ENCODE assay signal across 11 mouse cellular contexts in the genomic region with DNA sequence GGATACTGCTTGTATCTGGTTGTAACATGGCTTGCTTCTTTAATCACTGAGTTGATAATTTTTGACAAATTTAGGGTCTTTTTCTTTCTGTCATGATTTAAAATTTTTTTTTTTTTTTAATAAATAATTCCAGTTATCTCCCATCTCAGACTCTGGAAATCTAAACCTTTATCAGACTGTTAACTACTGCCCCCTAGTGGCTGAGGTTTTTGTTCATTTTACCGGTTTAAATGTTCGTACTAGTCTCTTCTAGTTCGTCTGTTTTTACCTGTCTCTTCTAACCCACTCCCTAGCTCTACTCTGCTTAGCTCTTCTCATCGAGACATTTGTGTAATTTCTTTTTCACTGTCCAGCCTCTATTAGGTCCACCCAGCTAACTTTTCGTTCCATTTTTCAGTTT.
A peak's percentile ranks its signal among the peaks of the same experiment; 100 is the strongest.
DNase-seq lines count a peak whose midpoint lies in the region; ATAC-seq and TF ChIP-seq lines count a peak whose summit lies in the region.
"Had no signal": no experiment of that assay in that cellular context is flagged by ENCODE, and none has a peak within 500 bp of the region (broad histone marks: within the 10 kb centered on the region; RNA-seq: fewer than 3 reads in every experiment).

No protein-coding gene starts in this region.

- intact Hi-C loops in gastrocnemius, adult 2 months (cut with DNase I): no loop called here

- no peak overlapping the region for H3K4me2 ChIP-seq in liver, postnatal 0 days (ENCODE audit: low read depth, low read length)
- H3K4me2 ChIP-seq in liver, embryonic 11.5 days: no peak overlapping the region
- H3K4me2 ChIP-seq: lung, embryonic 15.5 days had no signal

- H3K4me1 ChIP-seq in liver, postnatal 0 days (ENCODE audit: insufficient read depth): no peaks in the 10 kb centered on the region
- H3K4me1 ChIP-seq in liver, embryonic 11.5 days (replicated peaks; ENCODE audit: control insufficient read depth, insufficient read depth, low read length): no peaks in the 10 kb centered on the region
- H3K4me1 ChIP-seq: lung, embryonic 15.5 days had no signal

- CTCF ChIA-PET in Patski (lab: Charles Lee): interaction anchor here (1.4 to 2.2 kb wide), 4 partner anchors 9 to 204 kb away, joined by 4 to 6 read pairs (median 4); no protein-coding TSS in a partner anchor

- no peak for DNase-seq in gastrocnemius, adult 2 months
- DNase-seq in gastrocnemius, postnatal 10 days: no peak
- DNase-seq in liver, postnatal 0 days: no peak
- DNase-seq in liver, embryonic 11.5 days (ENCODE audit: low spot score): no peak
- no peak for DNase-seq in Patski (ENCODE audit: low read depth, low spot score)
- DNase-seq in lung, postnatal 36 days: peak; percentile 63
- DNase-seq in testis, postnatal 14 days (ENCODE audit: low spot score): no peak
- no peak for DNase-seq in adrenal gland, adult 8-10 months
- DNase-seq: gastrocnemius, postnatal 25 days had no signal

- no peaks in the 10 kb centered on the region for H3K27me3 ChIP-seq in liver, postnatal 0 days (ENCODE audit: insufficient read depth, low read length)
- no peaks in the 10 kb centered on the region for H3K27me3 ChIP-seq in liver, embryonic 11.5 days (replicated peaks; ENCODE audit: control insufficient read depth, insufficient read depth, low read length)
- no peaks in the 10 kb centered on the region for H3K27me3 ChIP-seq in Patski
- H3K27me3 ChIP-seq: lung, embryonic 15.5 days had no signal

- no peak overlapping the region for H3K9ac ChIP-seq in liver, postnatal 0 days (replicated peaks)
- no peak overlapping the region for H3K9ac ChIP-seq in liver, embryonic 11.5 days (ENCODE audit: low read depth, low read length)
- H3K9ac ChIP-seq: lung, embryonic 15.5 days had no signal

- no peaks in the 10 kb centered on the region for H3K36me3 ChIP-seq in liver, postnatal 0 days (replicated peaks; ENCODE audit: insufficient read depth, low read length)
- no peaks in the 10 kb centered on the region for H3K36me3 ChIP-seq in liver, embryonic 11.5 days (ENCODE audit: control insufficient read depth, insufficient read depth, low read length)
- H3K36me3 ChIP-seq: lung, embryonic 15.5 days had no signal

- ATAC-seq in liver, postnatal 0 days: no peak
- ATAC-seq in liver, embryonic 11.5 days (replicated peaks; ENCODE audit: low FRiP score): no peak
- no peak for ATAC-seq in Patski
- ATAC-seq: intestine, embryonic 16.5 days had no signal

- H3K27ac ChIP-seq in gastrocnemius, adult 2 months: no peak overlapping the region
- H3K27ac ChIP-seq in liver, postnatal 0 days (ENCODE audit: low read depth): no peak overlapping the region
- no peak overlapping the region for H3K27ac ChIP-seq in liver, embryonic 11.5 days (ENCODE audit: low read depth, low read length)
- H3K27ac ChIP-seq: lung, embryonic 15.5 days had no signal

- 26% methylated on average over 5 of the region's 5 CpGs for WGBS in liver, postnatal 0 days (ENCODE audit: insufficient replicate concordance)
- 29% methylated on average over 5 of the region's 5 CpGs for WGBS in liver, embryonic 11.5 days

- H3K9me3 ChIP-seq in liver, postnatal 0 days (ENCODE audit: low read length): no peaks in the 10 kb centered on the region
- H3K9me3 ChIP-seq in liver, embryonic 11.5 days (ENCODE audit: control insufficient read depth, low read length): no peaks in the 10 kb centered on the region
- H3K9me3 ChIP-seq: lung, embryonic 15.5 days had no signal

- peak; percentile 68 for TF ChIP-seq CTCF in gastrocnemius, adult 2 months (IDR thresholded peaks at IDR 0.05)
- peak; percentile 55 for TF ChIP-seq CTCF in liver, postnatal 0 days (IDR thresholded peaks at IDR 0.05; ENCODE audit: low read depth)
- TF ChIP-seq CTCF in Patski (IDR thresholded peaks at IDR 0.05): peak; percentile 40

- in situ Hi-C loops in Patski (cut with MboI; ENCODE audit: low pct_unique_long_range_greater_than_20kb): no loop called here

- no peak overlapping the region for H3K4me3 ChIP-seq in gastrocnemius, adult 2 months
- H3K4me3 ChIP-seq in liver, postnatal 0 days (ENCODE audit: low read depth, low read length): no peak overlapping the region
- no peak overlapping the region for H3K4me3 ChIP-seq in liver, embryonic 11.5 days (ENCODE audit: low read depth, low read length)
- H3K4me3 ChIP-seq: lung, embryonic 15.5 days had no signal

- no peak for TF ChIP-seq EP300 in liver, postnatal 0 days (IDR thresholded peaks at IDR 0.05; ENCODE audit: low read depth)

- POLR2A ChIA-PET in Patski (lab: Charles Lee): interaction anchor here (0.7 kb wide), 1 partner anchor 217 kb away, joined by 4 read pairs; no protein-coding TSS in a partner anchor
